Mouse (Mus musculus) telencephalon, adult 2 months (tissue): ENCODE results near the gene Fstl1.

Experiments used
- DNase-seq: peaks from one replicate; pipeline ENCODE4 v3.0.0-alpha.2; 2011; ENCODE audit warnings: low read depth, low spot score

Fstl1 gene

GRCm38 (mm10) chr16:37817986-37818385 lies 41.3 kb downstream of the Fstl1 start:
- no peak for DNase-seq

GRCm38 (mm10) chr16:37823949-37824348 lies 47.3 kb downstream of the Fstl1 start:
- no peak for DNase-seq

GRCm38 (mm10) chr16:37824778-37825505 lies 48.3 kb downstream of the Fstl1 start:
- peak; percentile 49 for DNase-seq

GRCm38 (mm10) chr16:37826286-37826685 lies 49.6 kb downstream of the Fstl1 start:
- DNase-seq, result no peak

- DNase-seq, result no peak
These were observed 54.4 kb downstream of the Fstl1 start for GRCm38 (mm10) chr16:37831041-37831440.

GRCm38 (mm10) chr16:37837571-37837970 lies 60.9 kb downstream of the Fstl1 start:
- DNase-seq, result no peak

- no peak for DNase-seq
These were observed 65.8 kb downstream of the Fstl1 start for GRCm38 (mm10) chr16:37842439-37842838.

GRCm38 (mm10) chr16:37843740-37844139 lies 67.1 kb downstream of the Fstl1 start:
- DNase-seq, result no peak

GRCm38 (mm10) chr16:37845202-37845925 lies 68.7 kb downstream of the Fstl1 start:
- no peak for DNase-seq

- no peak for DNase-seq
These were observed 70.4 kb downstream of the Fstl1 start for GRCm38 (mm10) chr16:37847081-37847480.

- no peak for DNase-seq
These were observed 74.7 kb downstream of the Fstl1 start for GRCm38 (mm10) chr16:37851366-37851765.

- DNase-seq, result no peak
These were observed 76.6 kb downstream of the Fstl1 start for GRCm38 (mm10) chr16:37853279-37853678.

GRCm38 (mm10) chr16:37854054-37854453 lies 77.4 kb downstream of the Fstl1 start:
- DNase-seq, result no peak

- no peak for DNase-seq
These were observed 77.9 kb downstream of the Fstl1 start for GRCm38 (mm10) chr16:37854593-37854992.

GRCm38 (mm10) chr16:37855583-37855982 lies 78.9 kb downstream of the Fstl1 start:
- DNase-seq, result no peak

GRCm38 (mm10) chr16:37856327-37856726 lies 79.7 kb downstream of the Fstl1 start:
- DNase-seq, result no peak

GRCm38 (mm10) chr16:37857495-37857894 lies 80.8 kb downstream of the Fstl1 start:
- DNase-seq, result no peak

- DNase-seq, result no peak
These were observed 83.5 kb downstream of the Fstl1 start for GRCm38 (mm10) chr16:37860213-37860612.

GRCm38 (mm10) chr16:37861029-37861428 lies 84.4 kb downstream of the Fstl1 start, which contains the start of gene Gm36028:
TSS of gene Gm36028 (minus strand) at chr16:37861146.
- no peak for DNase-seq

- no peak for DNase-seq
These were observed 87.2 kb downstream of the Fstl1 start for GRCm38 (mm10) chr16:37863876-37864275.

GRCm38 (mm10) chr16:37865841-37866240 lies 89.2 kb downstream of the Fstl1 start:
- no peak for DNase-seq

- DNase-seq, result peak; percentile 56
These were observed 91.3 kb downstream of the Fstl1 start, which contains the start of gene Lrrc58 for GRCm38 (mm10) chr16:37867791-37868505. TSS of gene Lrrc58 (plus strand) at chr16:37868389.
